Mouse (Mus musculus) cerebellum, adult 11-12 months (tissue): Measurements from ENCODE around the gene Gm49366.
"Not testable (repeated sequence)": the region's sequence is repeated elsewhere in the genome, so short reads cannot be mapped to it uniquely, and the experiment has no call there.

ENCODE experiments used
- DNase-seq: peaks from one replicate; pipeline ENCODE4 v3.0.0; 2022

Gene Gm49366

DNA sequence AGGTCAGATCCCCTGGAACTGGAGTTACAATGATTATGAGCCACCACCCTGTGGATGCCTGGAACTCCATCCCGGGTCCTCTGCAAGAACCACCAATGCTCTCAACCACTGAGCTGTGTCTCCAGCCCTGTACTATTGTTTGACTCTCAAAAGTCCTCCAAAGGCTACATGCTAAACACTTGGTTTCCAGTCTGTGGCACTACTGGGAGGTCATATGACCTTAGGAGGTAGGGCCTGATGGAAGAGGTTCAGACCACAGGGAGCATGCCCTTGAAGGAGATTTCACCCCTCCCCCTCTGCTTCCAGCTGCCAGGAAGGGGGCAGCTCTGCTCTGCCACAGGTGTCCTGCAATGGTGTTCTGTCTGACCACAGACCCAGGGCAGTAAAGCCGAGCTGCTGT lies 5.4 kb upstream of the Gm49366 start:
- DNase-seq: not testable (repeated sequence)

DNA sequence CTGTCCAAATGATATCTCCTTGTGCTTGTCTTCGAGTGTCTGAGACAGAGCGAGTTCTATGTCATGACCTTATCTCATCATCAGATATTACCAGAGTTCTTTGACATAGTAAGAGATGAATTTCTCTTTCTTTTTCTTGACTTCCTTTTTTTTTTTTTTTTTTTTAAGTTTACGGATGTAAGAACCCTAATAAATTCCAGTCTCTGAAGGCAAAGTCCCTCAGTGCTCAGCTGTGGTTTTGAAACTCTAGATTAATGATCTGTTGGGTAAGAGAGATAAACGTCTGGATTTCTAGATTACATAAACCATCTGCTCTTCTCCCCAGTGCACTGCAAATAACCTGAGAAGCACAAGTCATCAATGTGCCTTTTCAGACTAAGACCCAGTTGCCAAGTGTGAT lies 4.6 kb upstream of the Gm49366 start:
- no peak for DNase-seq

DNA sequence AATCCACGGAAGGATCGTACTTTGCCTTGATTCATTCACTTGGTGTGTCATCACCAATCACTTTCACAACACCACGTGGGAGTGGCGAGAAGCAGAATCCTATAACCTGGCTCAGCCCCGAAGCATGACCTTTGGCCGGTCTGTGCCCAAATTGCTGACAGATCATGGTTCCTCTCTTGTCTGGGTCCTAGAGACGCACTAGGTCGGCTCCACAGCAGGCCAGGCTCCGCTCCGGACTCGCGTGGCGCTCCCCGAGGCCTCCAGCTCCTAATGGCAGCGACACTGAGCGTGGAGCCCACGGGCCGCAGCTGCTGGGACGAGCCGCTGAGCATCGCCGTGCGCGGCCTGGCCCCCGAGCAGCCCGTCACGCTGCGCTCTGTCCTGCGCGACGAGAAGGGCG lies 494 bp upstream of the Gm49366 start, which contains the start of gene Acot4:
Gene Acot4, plus strand, starts transcription at position 139 of the 400 bp plus-strand sequence.
- DNase-seq: not testable (repeated sequence)

GRCm38 (mm10) chr12:84042248-84042647 lies 3.5 kb downstream of the Gm49366 start:
- DNase-seq: no peak

GRCm38 (mm10) chr12:84044045-84044444 lies 5.3 kb downstream of the Gm49366 start:
- DNase-seq: no peak

DNA sequence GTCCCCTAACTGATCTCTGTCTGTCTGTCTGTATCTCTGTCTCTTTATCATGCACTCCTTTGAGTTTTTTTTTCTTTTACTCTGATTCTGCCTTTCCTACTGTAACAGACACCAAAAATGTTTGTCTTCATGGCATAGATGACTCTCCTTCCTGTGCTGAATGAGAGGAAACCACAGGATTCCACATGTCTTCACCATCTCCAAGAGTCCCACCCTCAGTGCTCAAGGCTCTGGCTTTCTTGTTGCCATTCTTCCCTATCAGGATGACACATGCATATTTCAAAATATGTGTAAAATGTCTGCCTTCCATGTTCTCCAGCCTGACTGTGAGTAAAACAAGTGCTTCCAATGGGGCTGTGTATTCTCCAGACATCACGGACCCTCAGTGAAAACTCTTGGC lies 8.2 kb downstream of the Gm49366 start:
- no peak for DNase-seq

DNA sequence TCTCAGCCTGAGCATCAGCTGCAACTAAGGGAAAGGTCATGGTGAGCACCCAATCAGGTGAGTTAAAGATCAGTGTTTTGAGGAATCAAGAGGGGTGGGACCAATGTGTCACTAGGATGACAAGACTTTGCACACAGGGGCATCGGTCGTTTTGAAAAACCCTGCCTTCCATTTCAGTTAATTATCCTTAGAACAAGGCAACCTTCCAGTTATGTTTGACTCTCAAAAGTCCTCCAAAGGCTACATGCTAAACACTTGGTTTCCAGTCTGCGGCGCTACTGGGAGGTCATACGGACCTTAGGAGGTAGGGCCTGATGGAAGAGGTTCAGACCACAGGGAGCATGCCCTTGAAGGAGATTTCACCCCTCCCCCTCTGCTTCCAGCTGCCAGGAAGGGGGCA lies 12.0 kb downstream of the Gm49366 start:
- not testable (repeated sequence) for DNase-seq

- DNase-seq: no peak
These were observed 13.3 kb downstream of the Gm49366 start, which contains the start of gene Acot3 for GRCm38 (mm10) chr12:84051937-84052474. Gene Acot3 (plus strand): TSS chr12:84052144.

DNA sequence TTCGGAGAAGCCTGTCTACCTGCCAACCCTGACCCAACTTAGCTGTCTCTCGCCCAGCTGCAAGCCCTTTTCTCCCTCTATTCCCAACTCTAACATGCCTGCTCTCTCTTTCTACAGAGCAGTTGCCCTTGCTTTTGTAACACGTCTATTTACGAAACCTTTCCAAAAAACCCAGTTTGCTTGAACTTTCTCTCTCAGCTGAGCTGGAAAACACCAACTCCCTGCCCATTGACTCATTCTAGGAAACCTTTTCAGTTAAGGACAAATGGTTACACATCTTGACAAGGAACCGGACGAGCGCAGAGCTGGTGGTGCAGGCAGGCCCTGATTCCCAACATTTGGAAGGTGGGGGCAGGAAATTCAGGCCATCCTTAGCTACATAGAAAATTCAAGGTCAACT lies 13.9 kb downstream of the Gm49366 start:
- DNase-seq: no peak

DNA sequence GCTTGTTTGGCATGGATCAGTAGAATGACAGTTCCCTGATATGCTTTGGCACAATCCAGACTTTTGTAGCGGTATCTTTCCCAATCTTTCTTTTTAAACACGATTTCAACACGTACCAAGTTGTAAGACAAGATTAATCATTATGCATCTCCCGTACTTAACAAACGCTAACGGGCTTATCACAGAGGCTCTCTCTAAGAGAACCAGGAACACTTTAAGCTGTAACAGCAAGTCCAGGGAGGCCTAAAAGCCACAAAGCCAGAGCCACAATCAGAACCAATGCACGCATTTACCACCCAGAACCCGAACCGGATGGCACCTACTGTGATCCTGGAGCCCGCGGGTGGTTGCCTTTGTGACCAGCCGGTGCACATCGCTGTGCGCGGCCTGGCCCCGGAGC lies 14.4 kb downstream of the Gm49366 start:
- DNase-seq: no peak

GRCm38 (mm10) chr12:84053679-84054391 lies 15.1 kb downstream of the Gm49366 start:
- no peak for DNase-seq

GRCm38 (mm10) chr12:84060946-84061345 lies 22.2 kb downstream of the Gm49366 start:
- no peak for DNase-seq

DNA sequence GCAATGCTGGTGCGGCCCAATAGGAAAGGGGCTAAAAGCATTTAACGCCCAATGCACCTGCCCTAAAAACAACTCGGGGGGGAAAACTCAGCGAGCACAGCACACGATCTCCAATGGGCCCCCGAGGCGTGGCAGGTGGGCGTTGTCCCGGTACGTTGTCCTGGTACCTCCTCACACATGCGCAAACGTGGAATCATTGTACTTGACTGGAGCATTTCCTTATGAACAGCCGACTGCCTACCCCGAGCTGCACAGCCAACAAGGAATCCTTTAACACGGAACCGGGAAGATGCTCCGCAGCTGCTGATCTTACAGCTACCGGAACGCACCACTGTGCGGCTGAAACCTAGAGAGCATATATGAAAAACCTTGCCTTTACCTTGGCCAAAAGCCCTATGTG lies 23.6 kb downstream of the Gm49366 start:
- DNase-seq: no peak

DNA sequence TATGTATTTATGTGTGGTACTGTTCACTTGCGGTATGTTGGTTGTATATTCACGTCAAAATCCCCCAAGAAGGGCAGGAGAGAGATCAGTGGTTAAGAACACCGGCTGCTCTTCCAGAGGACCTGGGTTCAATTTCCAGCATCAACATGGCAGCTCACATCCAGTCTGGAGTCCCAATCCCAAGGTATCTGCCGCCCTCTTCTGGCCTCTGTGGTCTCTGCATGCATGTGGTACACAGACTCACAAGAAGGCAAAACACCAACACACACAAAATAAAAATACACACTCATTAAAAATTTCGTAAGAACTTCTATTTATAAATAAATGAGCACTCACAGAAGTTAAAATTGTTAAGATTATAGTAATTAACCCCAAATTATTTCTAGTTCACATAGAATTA lies 24.5 kb downstream of the Gm49366 start:
- DNase-seq: no peak

DNA sequence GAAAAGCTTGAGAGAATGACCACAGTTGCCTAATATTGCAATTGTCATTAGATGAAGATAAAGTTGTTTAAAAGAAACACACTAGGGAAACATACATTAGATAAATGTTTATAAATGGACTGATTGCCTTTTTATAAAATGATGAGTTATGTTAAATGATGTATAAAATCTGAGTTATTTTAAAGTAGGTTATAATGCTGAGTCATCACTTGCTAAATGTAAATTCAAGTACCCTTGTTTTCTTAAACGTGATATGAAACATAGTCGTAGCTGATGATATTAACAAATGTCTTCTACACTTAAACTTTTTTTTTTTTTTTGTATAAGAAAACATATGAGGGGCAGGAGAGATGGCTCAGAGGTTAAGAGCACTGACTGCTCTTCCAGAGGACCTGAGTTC lies 25.1 kb downstream of the Gm49366 start:
- DNase-seq: no peak

DNA sequence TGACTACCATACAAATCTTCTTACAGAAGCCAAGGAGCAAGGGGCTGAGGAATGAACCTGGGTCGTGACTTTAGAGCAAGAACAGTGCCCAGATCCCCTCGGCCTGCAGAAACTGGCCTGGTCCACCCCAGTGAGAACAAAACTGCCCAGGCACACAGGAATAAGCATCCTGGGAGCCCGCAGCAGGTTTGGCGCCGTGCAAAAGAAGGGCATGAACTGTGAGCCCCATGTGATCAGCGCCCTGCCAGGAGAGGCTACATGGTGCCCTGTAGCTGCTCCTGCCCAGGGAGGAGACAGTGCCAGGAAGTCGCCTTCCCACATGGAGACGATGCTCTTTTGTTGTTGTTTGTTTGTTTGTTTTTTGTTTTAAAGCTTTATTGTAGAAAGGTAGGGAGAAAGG lies 25.9 kb downstream of the Gm49366 start:
- no peak for DNase-seq

GRCm38 (mm10) chr12:84067752-84068151 lies 29.0 kb downstream of the Gm49366 start:
- no peak for DNase-seq

GRCm38 (mm10) chr12:84068296-84068695 lies 29.6 kb downstream of the Gm49366 start:
- no peak for DNase-seq

DNA sequence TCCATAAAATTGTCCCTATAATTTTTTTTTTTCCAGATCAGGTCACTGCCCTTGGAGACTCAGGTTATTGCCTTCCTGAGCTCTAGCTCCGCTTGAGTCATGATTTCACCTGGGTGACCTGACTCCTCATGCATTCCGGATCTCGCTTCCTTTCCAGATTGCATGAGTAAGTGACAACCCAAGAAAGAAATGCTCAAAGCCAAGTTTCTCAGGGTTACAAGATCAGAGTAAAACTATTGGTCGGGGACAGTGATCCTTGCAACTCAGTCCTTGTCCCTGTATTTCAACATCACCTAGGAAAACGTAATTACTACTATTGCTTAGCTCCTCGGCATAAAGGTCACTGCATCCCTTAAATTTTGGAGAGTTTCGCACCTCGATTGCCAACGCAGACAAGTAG lies 30.3 kb downstream of the Gm49366 start, which contains the start of gene Acot5:
Gene Acot5, plus strand, starts transcription at position 340 of the 400 bp plus-strand sequence.
- no peak for DNase-seq

GRCm38 (mm10) chr12:84069582-84069981 lies 30.8 kb downstream of the Gm49366 start:
- peak; percentile 43 for DNase-seq

DNA sequence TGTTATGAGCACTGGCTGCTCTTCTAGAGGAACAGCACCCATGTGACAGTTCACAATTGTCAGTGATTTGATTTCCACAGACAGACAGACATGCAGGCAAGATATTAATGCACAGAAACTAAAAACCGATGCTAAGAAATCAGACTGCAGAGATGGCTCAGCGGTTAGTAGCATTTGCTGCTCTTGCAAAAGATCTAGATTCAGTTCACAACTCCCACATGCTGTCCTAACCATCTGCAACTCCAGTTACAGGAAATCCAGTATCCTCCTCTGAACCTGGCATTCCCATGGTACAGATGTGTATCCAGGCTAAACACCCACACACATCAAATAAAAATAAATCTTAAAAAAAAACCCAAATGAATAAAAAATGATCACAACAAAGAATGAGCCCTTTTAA lies 33.0 kb downstream of the Gm49366 start:
- DNase-seq: no peak

DNA sequence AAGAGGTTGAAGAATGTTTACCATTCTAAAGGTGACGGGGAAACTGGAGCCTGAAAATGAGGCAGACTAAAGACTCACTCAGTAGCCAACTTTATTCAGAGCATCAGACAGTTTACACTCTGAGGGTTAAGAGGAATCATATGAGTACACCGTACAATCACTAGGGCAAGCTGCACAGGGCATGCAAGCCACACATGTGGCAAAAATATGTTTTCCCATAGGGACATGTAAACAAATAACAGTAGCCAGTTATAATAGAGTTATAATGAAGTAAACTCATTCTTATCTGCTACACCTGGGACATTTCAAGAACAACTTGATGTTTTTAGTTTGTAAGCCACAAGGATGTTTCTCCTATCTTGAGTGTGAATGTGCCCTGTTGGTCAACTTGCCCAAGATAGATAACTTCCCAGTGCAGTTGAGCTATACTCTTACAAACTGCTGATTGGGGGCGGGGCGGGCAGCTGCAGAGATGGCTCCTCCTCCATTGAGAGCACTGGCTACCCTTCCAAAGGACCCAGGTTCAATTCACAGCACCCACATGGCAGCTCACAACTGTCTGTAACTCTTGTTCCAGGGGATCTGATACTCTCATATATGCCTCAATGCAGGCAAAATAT lies 38.7 kb downstream of the Gm49366 start:
- no peak for DNase-seq

DNA sequence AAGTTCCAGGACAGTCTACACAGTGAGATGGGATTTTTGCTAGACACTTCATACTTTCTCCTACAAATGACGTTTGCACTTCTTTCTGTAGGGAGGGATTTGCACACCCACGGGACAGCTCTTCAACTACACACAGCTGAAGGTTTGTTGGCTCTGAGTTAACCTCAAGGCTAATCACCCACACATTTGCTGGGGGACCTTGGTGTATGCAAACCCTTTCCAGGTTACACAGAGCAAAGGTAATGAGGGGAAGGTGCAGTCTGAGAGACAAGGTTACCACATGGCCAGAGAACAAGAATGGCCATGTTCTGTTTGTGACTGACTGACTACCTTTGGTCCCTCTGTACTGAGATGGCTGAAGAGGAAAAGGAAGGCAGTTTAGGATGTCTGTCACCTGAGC lies 45.1 kb downstream of the Gm49366 start:
- no peak for DNase-seq

GRCm38 (mm10) chr12:84084581-84084980 lies 45.8 kb downstream of the Gm49366 start:
- no peak for DNase-seq
